9 mouse cellular contexts compared by ENCODE assay signal in the genomic region with DNA sequence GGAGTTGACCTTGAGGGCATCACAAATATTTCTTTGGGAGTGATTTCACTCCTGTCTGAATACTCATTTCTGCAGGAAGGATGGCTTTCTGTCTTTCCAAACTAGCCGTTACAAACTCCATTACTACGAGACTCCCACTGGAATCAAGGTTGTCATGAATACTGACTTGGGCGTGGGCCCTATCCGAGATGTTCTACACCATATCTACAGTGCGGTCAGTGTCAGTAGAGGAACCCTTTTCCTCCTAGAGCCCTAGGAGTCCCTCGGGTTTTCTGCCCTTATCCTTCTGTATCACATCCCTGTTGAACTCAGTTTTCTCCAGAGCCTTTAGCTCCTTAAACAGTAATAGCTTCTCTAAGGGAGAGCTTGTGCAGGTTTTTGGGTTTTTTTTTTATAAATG. TPM values are rescaled to one million over a fixed set of nuclear protein-coding genes. Genes with fewer than 3 reads are reported as not detected.
DNase-seq lines count a peak whose midpoint lies in the region; ATAC-seq lines count a peak whose summit lies in the region.
"Had no signal": no experiment of that assay in that cellular context is flagged by ENCODE, and none has a peak within 500 bp of the region (broad histone marks: within the 10 kb centered on the region; RNA-seq: fewer than 3 reads in every experiment).

No protein-coding gene starts in this region.

- peaks cover 2% of the 10 kb centered on the region; the same call in 1 of the 2 replicates for H3K36me3 ChIP-seq in liver, embryonic 11.5 days (ENCODE audit: control insufficient read depth, insufficient read depth, low read length)
- H3K36me3 ChIP-seq in forebrain, embryonic 10.5 days (replicated peaks), result peaks cover 15% of the 10 kb centered on the region
- H3K36me3 ChIP-seq in limb, embryonic 11.5 days (ENCODE audit: control insufficient read depth, insufficient read depth, low read length), result 0 out of 2 replicates have a peak, but pooled peaks cover 2% of the 10 kb centered on the region
- no peaks in the 10 kb centered on the region for H3K36me3 ChIP-seq in neural tube, embryonic 14.5 days (ENCODE audit: control insufficient read depth, insufficient read depth, low read length)

- DNase-seq in liver, embryonic 11.5 days (ENCODE audit: low spot score), result no peak
- no peak for DNase-seq in liver
- no peak for DNase-seq in forebrain, embryonic 10.5 days (ENCODE audit: extremely low spot score, low spot score)
- DNase-seq in limb, embryonic 11.5 days (ENCODE audit: low spot score), result no peak
- no peak for DNase-seq in yolk sac, embryonic 10.5 days (ENCODE audit: low spot score)
- DNase-seq in cerebellum, adult 11 months, result no peak
- no peak for DNase-seq in thymus, postnatal 36 days
- DNase-seq: gastrocnemius, postnatal 25 days had no signal

- no peaks in the 10 kb centered on the region for H3K9me3 ChIP-seq in liver, embryonic 11.5 days (ENCODE audit: control insufficient read depth, low read length)
- no peaks in the 10 kb centered on the region for H3K9me3 ChIP-seq in forebrain, embryonic 10.5 days
- H3K9me3 ChIP-seq in limb, embryonic 11.5 days (ENCODE audit: control insufficient read depth, low read length), result no peaks in the 10 kb centered on the region
- no peaks in the 10 kb centered on the region for H3K9me3 ChIP-seq in neural tube, embryonic 14.5 days (ENCODE audit: control insufficient read depth, low read length)

- ATAC-seq in liver, embryonic 11.5 days (replicated peaks; ENCODE audit: low FRiP score), result no peak
- ATAC-seq in limb, embryonic 11.5 days (ENCODE audit: insufficient number of reproducible peaks, low FRiP score, low TSS enrichment, low read depth), result no peak
- ATAC-seq in neural tube, embryonic 14.5 days (ENCODE audit: low read depth), result no peak

- peaks cover 39% of the 10 kb centered on the region for H3K4me1 ChIP-seq in liver, embryonic 11.5 days (replicated peaks; ENCODE audit: control insufficient read depth, insufficient read depth, low read length)
- H3K4me1 ChIP-seq in forebrain, embryonic 10.5 days, result peaks cover 66% of the 10 kb centered on the region
- H3K4me1 ChIP-seq in limb, embryonic 11.5 days (ENCODE audit: control insufficient read depth, insufficient read depth, low read length), result peaks cover 19% of the 10 kb centered on the region
- peaks cover 35% of the 10 kb centered on the region for H3K4me1 ChIP-seq in neural tube, embryonic 14.5 days (ENCODE audit: control insufficient read depth, insufficient read depth, low read length)

- peak overlapping the region; percentile 96 for H3K4me2 ChIP-seq in liver, embryonic 11.5 days
- H3K4me2 ChIP-seq in limb, embryonic 11.5 days (ENCODE audit: low read depth, severe bottlenecking), result peak overlapping the region; percentile 84; the same call in 1 of the 2 replicates
- peak overlapping the region; percentile 99 for H3K4me2 ChIP-seq in neural tube, embryonic 14.5 days (ENCODE audit: low read depth, low read length)

- H3K27me3 ChIP-seq in liver, embryonic 11.5 days (replicated peaks; ENCODE audit: control insufficient read depth, insufficient read depth, low read length), result peaks cover 33% of the 10 kb centered on the region
- peaks cover 41% of the 10 kb centered on the region for H3K27me3 ChIP-seq in forebrain, embryonic 10.5 days (ENCODE audit: poor library complexity, severe bottlenecking)
- peaks cover 15% of the 10 kb centered on the region for H3K27me3 ChIP-seq in limb, embryonic 11.5 days (ENCODE audit: control insufficient read depth, insufficient read depth, low read length)
- H3K27me3 ChIP-seq in neural tube, embryonic 14.5 days (ENCODE audit: control insufficient read depth, insufficient read depth, low read length), result no peaks in the 10 kb centered on the region

- peak overlapping the region; percentile 47; the same call in 1 of the 2 replicates for H3K27ac ChIP-seq in liver, embryonic 11.5 days (ENCODE audit: low read depth, low read length)
- H3K27ac ChIP-seq in forebrain, embryonic 10.5 days, result 0 out of 2 replicates have a peak overlapping the region, but pooled peaks have one; percentile 97
- no peak overlapping the region for H3K27ac ChIP-seq in limb, embryonic 11.5 days (replicated peaks; ENCODE audit: low read depth, low read length)
- H3K27ac ChIP-seq in neural tube, embryonic 14.5 days (ENCODE audit: low read depth, low read length), result no peak overlapping the region

- WGBS in liver, embryonic 11.5 days, result 67% methylated on average over 6 of the region's 6 CpGs
- WGBS in forebrain, embryonic 10.5 days, result 82% methylated on average over 6 of the region's 6 CpGs
- WGBS in limb, embryonic 11.5 days, result 81% methylated on average over 6 of the region's 6 CpGs
- WGBS in neural tube, embryonic 14.5 days, result 85% methylated on average over 6 of the region's 6 CpGs

- H3K4me3 ChIP-seq in liver, embryonic 11.5 days (ENCODE audit: low read depth, low read length), result peak overlapping the region; percentile 74
- peak overlapping the region; percentile 77 for H3K4me3 ChIP-seq in forebrain, embryonic 10.5 days
- H3K4me3 ChIP-seq in limb, embryonic 11.5 days (ENCODE audit: low read depth, low read length), result peak overlapping the region; percentile 67
- H3K4me3 ChIP-seq in neural tube, embryonic 14.5 days (ENCODE audit: low read depth, low read length), result peak overlapping the region; percentile 57

- peak overlapping the region; percentile 70 for H3K9ac ChIP-seq in liver, embryonic 11.5 days (ENCODE audit: low read depth, low read length)
- no peak overlapping the region for H3K9ac ChIP-seq in limb, embryonic 11.5 days (ENCODE audit: low read length)
- H3K9ac ChIP-seq in neural tube, embryonic 14.5 days (replicated peaks; ENCODE audit: low read depth, low read length), result no peak overlapping the region

RNA-seq across cellular contexts. Expression of a gene that starts 1.0 kb away (rescaled TPM):
- polyA plus RNA-seq in liver, embryonic 11.5 days (2014; fragmentation: Nextera tagmentation; extraction: Ambion mirVana), result 114 and 123 TPM in 2 replicates
- 170 and 179 TPM in 2 replicates for polyA plus RNA-seq in forebrain, embryonic 10.5 days (2016; fragmentation: Nextera tagmentation; extraction: Ambion mirVana)
- polyA plus RNA-seq in limb, embryonic 11.5 days (2014; fragmentation: Nextera tagmentation; extraction: Ambion mirVana), result 149 and 161 TPM in 2 replicates
- polyA plus RNA-seq in neural tube, embryonic 14.5 days (2014; fragmentation: Nextera tagmentation; extraction: Ambion mirVana), result 191 and 200 TPM in 2 replicates

RNA-seq across cellular contexts. Expression of a gene that starts 1.2 kb away (rescaled TPM):
- polyA plus RNA-seq in liver, embryonic 11.5 days (2014; fragmentation: Nextera tagmentation; extraction: Ambion mirVana), result 14.9 and 17.1 TPM in 2 replicates
- polyA plus RNA-seq in forebrain, embryonic 10.5 days (2016; fragmentation: Nextera tagmentation; extraction: Ambion mirVana), result 37.7 and 44.2 TPM in 2 replicates
- polyA plus RNA-seq in limb, embryonic 11.5 days (2014; fragmentation: Nextera tagmentation; extraction: Ambion mirVana), result 23.4 and 24.5 TPM in 2 replicates
- 10.3 and 15.7 TPM in 2 replicates for polyA plus RNA-seq in neural tube, embryonic 14.5 days (2014; fragmentation: Nextera tagmentation; extraction: Ambion mirVana)

RNA-seq across cellular contexts. Expression of a gene that starts 1.3 kb away (rescaled TPM):
- 0.42 and 0.52 TPM in 2 replicates for polyA plus RNA-seq in liver, embryonic 11.5 days (2014; fragmentation: Nextera tagmentation; extraction: Ambion mirVana)
- polyA plus RNA-seq in forebrain, embryonic 10.5 days (2016; fragmentation: Nextera tagmentation; extraction: Ambion mirVana), result 1.1 and 1.2 TPM in 2 replicates
- polyA plus RNA-seq in limb, embryonic 11.5 days (2014; fragmentation: Nextera tagmentation; extraction: Ambion mirVana), result 2.2 TPM in 2 replicates
- 5.7 and 7.3 TPM in 2 replicates for polyA plus RNA-seq in neural tube, embryonic 14.5 days (2014; fragmentation: Nextera tagmentation; extraction: Ambion mirVana)

RNA-seq across cellular contexts. Expression of a gene that starts 15.5 kb away (rescaled TPM):
- polyA plus RNA-seq in liver, embryonic 11.5 days (2014; fragmentation: Nextera tagmentation; extraction: Ambion mirVana), result 4.3 and 5.4 TPM in 2 replicates
- polyA plus RNA-seq in forebrain, embryonic 10.5 days (2016; fragmentation: Nextera tagmentation; extraction: Ambion mirVana), result 17.0 and 19.7 TPM in 2 replicates
- 25.0 and 28.5 TPM in 2 replicates for polyA plus RNA-seq in limb, embryonic 11.5 days (2014; fragmentation: Nextera tagmentation; extraction: Ambion mirVana)
- 213 and 260 TPM in 2 replicates for polyA plus RNA-seq in neural tube, embryonic 14.5 days (2014; fragmentation: Nextera tagmentation; extraction: Ambion mirVana)

RNA-seq across cellular contexts. Expression of a gene that starts 44.5 kb away (rescaled TPM):
- 13.8 and 17.1 TPM in 2 replicates for polyA plus RNA-seq in liver, embryonic 11.5 days (2014; fragmentation: Nextera tagmentation; extraction: Ambion mirVana)
- 40.7 and 44.9 TPM in 2 replicates for polyA plus RNA-seq in forebrain, embryonic 10.5 days (2016; fragmentation: Nextera tagmentation; extraction: Ambion mirVana)
- polyA plus RNA-seq in limb, embryonic 11.5 days (2014; fragmentation: Nextera tagmentation; extraction: Ambion mirVana), result 58.6 and 68.0 TPM in 2 replicates
- polyA plus RNA-seq in neural tube, embryonic 14.5 days (2014; fragmentation: Nextera tagmentation; extraction: Ambion mirVana), result 86.0 and 89.6 TPM in 2 replicates

Comparison
In these comparisons a context has a peak if more than half of its experiments do, and no peak if none do; other contexts are left out.
1. H3K27ac ChIP-seq: peak in liver, embryonic 11.5 days (single experiment) and forebrain, embryonic 10.5 days (single experiment); none in limb, embryonic 11.5 days (single experiment) and neural tube, embryonic 14.5 days (single experiment).
2. Peak in every context shown above with its lines, with median percentiles within 50 percentile points of each other: H3K4me2 ChIP-seq and H3K4me3 ChIP-seq.